Mouse (Mus musculus) retina, embryonic 14.5 days (tissue): ENCODE results near the gene Lhx3.

Source experiments
- DNase-seq: peaks from one replicate; pipeline ENCODE4 v3.0.0-alpha.2; 2015; ENCODE audit warnings: low spot score

Gene Lhx3

DNA sequence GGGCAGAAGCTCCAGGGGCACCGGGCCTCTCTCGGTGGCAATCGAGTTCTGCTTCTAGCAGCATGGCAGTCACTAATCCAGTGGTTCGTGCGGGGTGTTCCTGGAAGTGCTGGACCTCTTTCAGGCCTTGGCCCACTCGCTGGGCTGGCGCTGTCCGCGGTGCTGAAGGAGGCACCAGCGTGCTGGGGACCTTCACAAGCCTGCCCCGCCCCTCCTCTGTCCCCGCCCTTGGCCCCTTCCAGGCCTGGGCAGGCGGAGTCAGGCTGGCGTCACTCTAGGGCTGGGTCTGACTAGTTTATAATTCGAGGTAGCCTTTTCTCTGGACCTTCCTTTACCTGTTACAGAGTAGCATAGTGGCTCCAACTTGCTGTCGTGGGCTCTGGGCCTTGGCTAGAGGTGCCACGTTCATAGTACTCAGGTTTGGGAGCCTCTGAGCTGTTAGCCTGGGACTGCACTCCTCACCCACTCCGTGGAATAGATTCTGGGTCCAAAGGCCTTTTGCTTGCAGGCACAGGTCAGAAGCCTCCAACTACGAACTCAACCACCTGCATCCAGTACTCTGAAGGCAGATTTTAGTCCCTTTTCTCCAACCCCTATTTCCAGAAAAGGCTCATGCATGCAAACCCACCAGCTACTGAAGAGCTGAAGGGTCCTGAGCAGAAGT, at the start of gene Lhx3:
TSS of gene Lhx3 (minus strand) at position 164 of the 664 bp plus-strand sequence.
- peak; percentile 86 for DNase-seq

DNA sequence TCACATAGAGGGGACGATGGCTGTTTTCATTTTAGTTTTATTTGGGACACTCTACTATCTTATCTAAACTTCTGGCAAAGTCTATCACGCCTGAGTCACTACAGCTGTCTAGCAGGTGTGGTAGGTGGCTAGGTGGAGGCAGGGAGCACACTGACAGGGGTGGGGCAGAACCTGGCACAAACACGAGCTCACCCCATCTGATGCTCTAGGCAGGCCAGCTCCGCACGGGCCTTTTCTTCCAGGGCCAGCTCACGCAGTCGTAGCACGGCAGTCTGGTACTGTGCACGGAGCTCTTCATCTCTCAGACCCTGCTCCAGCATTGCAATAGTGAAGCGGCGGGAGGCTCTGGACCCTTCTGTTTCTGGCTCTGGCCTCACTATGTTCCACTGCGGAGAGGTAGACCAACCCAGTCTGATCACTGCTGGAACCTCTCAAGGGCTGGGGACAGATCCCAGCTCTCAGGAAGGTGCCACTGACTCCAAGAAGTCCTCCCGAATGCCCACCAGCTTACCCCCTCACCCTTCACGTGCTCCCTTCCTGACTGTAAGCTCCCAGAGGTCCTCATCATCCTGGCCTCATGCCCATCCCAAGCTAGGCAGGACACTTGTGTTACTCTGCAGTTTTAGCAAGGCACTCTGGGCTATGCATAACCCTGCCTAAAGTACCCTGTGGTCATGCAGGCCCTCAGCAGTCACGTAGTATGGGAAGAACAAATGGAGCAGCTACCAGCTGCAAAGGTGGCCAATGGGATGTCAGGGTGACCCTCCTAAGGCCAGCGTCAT, 49.4 kb upstream of the Lhx3 start:
- no peak for DNase-seq

DNA sequence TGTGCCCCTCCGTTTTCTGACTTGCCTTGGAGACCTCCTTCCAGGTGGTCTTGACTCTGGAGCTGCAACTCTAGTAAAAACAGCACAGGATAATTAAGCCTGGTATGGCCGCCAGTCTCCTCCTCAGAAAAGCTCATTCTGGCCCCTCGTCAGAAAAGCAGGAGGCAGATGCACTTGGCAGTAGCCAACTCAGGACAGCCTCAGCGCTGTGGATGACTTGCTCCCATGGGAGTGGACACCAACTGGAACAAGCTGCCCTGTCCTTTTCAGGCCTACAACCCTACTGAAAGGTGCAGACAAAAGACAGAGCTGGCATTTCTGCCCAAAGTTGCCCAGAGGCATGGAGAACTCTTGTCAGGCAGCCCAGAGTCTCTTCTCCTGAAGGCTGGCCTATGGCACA, 46.7 kb upstream of the Lhx3 start:
- DNase-seq, result no peak

DNA sequence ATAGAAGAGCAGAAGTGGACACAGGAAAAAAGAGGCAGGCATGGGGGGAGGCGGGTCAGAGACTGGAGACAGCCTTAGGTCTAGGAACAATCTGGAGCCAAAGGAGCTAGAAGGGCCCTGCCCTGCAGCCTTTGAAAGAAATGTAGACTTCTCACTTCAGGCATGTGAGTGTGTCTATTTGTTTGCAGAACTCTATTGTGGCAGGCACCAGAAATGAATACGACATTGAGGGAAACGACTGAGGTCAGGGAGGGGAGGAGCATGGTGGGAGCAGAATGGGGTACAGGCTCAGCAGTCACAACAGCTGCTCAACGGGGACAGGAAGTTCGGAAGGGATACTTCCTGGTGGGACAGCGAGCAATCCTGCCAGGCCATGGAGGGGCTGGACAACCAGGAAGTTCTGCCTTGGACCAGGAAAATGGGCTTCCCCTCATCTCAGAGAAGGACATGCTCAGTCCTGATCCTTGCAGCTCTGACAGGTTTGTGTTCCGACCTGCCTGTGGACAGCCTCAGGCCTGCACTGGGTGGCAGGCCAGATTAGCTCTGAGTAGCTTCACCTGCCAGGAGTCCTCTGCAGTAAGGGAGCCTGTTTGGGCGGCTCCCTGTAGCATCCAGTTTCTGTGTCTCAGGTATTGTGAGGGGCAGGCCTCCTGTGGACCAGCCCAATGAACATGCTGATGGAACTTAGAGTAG, 44.6 kb upstream of the Lhx3 start:
- no peak for DNase-seq

DNA sequence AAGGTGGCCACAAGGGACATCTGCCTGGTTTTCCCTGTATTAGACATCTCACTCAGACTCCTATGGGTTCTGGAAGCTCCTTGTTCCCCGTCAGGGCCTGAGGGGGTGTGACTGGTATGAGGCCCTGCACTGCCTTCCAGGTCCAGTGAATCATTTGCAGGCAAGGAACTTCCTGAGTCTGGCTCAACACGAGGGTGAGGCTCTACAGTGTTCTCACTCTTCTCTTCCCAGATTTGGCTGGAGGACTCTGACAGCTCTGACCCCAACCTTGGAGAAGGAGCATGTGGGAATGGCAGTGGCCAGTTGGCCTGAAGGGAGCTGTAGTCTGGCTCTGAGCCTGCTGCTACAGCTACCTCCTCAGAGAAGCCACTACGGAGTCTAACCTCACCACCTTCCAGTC, 39.4 kb upstream of the Lhx3 start:
- no peak for DNase-seq

DNA sequence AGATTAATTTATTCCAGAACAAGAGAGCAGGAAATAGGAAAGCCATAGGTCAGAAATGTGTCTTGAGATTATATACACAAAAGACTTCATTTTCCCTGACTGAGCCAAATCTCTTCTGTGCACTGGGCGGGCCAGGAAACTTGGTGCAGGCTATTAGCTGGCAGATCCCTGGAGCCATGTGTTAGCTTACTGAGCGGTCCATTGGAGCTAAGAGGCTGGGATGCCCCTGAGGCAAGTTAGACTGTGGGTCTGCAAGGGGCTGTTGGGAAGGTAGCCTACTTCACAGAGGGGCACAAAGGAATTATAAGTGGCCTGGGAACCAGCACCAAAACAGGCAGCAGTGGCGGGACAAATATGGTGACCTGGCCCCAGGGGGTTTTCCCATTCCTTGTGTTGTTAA, 32.8 kb upstream of the Lhx3 start:
- no peak for DNase-seq

DNA sequence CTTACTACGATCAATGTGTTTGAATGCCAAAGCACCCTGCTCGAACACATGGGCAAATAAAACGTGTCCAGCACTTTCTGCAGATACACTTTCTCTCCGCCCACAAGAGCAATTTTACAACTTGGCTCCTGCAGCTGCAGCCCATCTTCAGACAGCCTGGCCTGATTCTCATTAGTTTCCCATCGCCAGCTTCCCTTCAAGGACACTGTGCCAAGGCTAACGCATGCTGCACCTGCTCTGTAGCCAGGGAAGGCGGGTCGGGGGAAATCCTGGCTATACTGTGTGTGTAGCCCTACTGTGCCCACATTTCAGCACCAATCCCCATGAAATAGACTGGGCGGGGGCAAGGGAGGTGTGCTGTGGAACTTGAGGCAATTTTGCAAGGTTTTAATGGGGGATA, 32.2 kb upstream of the Lhx3 start:
- DNase-seq, result no peak

DNA sequence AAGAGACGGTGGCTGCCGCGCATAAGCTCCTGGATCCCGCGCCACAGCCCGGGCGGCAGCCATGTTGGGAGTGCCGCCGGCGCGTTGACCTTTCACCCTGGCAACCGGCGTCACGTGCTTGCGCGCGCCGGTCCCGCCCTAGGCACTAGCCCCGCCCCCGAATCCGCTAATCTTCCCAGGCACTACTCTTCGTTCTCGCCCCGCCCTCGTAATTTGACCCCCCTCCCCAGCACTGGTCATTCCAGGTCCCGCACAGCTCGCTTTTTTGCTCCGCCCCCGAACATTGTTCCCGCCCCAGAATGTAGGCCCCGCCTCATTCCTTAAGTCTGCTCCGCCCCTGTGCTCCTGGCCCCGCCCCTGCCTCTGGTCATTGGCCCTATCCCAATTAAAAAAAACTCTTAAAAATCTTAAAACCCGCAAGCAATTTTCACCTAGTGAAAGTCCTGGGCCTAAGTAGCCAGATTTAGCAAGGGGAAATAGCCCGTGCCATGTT, 29.2 kb upstream of the Lhx3 start, which contains the start of gene Qsox2:
TSS of gene Qsox2 (minus strand) at position 236 of the 493 bp plus-strand sequence.
- peak; percentile 98 for DNase-seq

DNA sequence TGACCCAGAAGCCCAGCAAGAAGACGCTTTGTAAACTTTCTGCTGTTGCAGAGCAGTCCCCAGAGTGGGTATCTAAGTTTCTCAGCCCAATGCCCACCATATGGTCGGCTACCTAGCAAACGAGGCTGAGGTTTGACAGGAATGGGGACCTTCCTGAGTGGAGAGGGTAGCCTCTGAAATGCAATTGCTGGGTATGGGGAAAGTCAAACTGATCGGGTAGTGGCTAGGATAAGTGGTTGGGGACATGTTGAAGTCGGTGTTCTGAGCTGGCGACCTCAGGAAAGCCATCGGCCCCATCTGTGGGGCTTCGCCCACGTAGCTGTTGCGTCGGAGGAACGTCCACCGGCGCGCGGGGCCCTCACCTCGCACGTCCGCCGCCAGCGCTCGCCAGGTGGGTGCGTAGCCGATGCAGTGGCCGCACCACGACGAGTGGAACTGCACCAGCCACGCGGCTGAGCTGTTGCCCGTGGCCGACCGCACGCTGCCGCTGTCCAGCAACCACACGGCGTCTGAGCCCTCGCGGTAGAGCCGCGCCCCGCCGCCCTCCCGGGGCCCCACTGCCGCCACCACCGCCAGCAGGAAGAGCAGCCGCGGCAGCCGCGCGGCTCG, 28.7 kb upstream of the Lhx3 start:
- DNase-seq, result peak; percentile 8

DNA sequence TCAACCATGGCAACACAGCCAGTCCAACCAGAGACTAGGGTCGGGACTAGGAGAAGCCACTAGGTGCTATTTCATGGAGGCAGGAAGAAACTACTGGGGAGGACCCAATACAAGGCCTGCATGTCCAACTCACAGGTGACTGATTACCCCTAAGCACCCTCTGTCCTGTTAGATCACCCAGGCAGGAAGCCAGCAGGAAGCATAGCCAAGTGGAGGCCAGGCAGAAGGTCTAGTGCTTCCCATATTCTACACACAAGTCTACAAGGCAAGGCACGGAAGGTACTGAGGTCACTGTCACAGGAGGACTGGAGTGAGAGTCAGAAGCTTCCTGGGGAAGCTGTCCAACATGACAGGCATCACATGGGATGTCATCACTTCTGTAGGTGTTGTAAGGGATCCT, 26.7 kb upstream of the Lhx3 start:
- DNase-seq, result no peak

DNA sequence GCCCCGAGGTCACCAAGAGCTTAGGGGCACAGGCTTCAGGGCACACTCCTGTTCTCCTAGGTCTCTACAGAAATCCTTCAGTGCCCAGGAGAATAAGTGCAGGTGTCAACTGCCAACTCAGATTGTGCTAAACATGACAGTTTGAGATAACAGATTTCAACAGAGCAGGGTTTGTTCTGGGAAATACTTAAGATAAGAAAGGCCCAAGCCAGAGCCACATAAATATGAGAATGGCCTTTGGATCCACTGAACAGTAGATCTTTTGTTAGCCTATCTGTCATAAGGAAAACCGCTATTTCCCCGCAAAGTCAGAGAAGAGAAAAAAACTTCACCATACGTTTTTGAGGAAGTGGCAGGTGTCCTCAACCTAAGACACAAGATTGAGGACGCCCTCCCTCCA, 26.2 kb upstream of the Lhx3 start:
- no peak for DNase-seq

DNA sequence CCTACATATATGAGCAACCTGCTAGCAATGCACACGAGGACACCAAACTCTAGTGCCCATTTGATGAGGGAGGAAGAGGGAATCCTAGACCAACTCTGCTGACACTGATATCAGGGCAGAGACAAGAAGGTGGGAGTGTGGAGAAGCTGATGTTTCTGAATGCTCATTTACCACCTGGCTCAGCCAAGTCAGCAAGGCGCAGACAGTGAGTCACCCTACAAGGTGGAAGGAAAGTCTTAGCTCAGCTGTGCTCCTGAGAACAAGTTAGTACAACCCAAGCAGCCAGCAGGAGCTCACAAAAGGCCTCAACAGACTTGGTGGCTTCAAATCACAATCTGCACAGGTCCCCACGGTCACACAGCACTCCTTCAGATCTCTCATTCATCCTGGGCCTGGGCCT, 23.3 kb upstream of the Lhx3 start:
- no peak for DNase-seq

DNA sequence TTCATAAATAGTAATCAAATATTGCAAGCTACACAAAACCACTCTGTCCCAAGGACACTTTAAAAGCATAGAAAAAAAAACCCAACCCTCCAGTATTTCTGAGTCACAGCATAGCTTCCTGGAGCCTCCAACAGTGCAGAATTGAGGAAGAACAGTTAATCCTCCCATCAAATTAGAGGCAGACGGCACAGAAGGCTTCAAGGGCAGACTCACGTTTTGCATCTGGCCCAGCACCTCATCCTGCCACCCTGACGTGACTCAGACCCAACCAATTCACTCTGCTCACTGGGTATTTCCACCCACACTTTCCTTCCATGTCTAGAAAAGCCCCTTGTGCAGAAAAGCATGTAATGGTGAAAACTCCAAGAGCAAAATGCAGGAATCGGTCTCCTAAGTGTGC, 22.2 kb upstream of the Lhx3 start:
- no peak for DNase-seq

DNA sequence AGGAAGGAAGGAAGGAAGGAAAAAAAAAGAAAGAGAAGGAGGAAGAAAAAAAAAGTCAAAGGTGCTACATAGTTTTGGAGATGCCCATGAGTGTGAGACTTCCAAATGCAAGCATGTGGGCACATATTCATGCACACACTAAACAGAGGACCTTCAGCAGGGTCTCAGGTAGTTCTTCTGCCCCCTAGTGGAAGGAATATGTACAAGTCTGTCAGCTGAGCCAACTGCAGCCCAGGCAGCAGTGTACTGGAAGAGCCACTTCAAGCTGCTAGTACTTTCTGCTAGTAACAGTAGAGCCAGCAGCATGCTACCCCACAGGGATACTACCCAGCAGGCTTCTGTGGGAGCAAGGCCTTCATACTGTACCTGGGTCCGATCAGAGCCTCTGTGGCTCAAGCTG, 19.7 kb upstream of the Lhx3 start:
- DNase-seq, result peak; percentile 91

DNA sequence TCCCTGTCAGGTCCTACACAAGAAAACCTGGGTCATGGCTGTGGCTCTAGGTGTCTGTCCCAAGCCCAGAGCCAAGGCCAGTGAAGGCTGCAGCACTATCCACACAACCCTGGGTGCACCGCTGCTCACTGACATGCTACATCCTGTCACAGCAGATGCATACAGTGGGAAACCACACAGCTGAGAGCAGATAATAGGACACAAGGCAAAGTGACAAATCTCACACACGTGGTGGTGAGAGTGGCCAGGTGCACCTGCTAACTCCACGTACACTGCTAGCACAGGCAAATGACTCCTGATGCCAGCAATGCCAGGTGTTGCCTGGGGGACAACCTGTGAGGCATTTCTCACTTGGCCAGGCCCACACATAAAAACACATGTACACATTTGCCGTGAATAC, 17.2 kb upstream of the Lhx3 start:
- no peak for DNase-seq

DNA sequence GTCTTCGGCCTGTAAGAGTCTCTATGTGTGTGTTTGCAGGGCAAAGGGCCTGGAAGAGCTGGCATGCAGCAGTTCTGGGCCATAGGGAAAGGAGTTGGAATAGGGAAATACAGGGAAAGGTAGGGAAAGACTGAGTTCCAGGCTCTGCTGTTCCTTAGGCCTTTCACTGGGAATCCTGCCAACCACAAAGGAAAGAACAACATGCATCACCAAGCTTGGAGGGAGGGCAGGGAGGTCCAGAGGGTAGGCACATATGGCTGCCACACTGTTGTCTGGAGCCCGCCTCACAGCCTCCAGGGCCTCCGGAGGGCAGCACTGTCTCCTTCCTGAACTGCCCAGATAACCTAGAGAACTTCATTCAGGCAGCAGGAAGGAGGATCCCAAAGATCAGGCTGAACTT, 15.9 kb upstream of the Lhx3 start:
- no peak for DNase-seq

DNA sequence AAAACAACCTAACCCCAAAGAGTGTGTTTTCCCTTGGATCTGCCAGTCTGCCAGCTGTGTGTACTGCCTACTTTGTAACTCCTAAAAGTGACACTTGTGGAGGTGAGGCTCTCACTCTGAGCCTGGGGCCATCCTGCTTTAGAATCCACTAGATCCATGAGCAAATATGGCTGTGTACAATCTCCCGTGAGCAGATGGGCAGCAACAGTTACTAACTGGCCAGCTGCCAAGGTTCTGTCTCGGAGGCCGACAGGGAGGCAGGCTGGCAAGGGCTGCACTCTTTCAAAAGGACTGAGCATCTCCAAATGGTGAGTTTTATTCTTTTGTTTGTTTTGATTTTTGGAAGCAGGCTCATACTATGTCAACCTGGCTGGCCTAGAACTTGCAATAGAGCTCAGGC, 6.4 kb upstream of the Lhx3 start:
- no peak for DNase-seq

DNA sequence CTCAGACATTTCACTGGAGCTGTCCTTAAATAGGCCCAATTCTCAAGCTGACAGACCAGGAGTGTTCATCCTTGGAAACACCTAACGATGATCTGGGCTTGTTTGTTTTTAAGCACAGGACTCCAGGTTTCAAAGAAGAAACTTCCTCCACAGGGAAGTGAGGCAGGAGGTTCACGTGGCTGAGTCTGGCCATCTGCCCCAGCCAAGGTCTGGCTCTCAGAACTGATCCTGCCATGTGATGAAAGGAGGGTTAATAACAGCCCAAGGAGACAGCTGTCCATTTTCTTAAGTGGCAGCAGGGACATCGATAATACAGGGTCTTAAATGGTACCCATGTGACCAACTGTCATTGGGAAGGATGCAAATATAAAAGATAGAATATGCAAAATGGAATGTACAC, 1.5 kb upstream of the Lhx3 start:
- DNase-seq, result no peak

DNA sequence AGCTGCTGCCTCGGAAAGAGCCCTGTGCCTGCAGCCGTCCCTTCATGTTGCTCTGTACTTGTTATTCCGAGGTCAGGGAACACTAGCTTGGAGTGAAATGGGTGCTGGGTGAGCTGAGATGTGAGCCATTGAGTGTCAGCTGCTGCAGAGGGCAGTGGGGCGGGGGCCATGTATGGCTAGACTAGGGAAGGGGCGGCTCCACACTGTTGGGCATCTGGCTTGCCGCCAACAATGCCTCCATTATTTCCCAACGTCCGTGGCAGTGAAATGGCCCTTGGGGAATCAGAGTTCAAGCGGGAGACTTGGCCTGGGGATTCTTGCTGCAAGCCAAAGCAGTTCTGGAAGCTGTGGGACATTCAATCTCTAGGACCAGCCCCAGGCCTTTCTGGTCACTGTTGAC, 530 bp downstream of the Lhx3 start:
- DNase-seq, result peak; percentile 51

DNA sequence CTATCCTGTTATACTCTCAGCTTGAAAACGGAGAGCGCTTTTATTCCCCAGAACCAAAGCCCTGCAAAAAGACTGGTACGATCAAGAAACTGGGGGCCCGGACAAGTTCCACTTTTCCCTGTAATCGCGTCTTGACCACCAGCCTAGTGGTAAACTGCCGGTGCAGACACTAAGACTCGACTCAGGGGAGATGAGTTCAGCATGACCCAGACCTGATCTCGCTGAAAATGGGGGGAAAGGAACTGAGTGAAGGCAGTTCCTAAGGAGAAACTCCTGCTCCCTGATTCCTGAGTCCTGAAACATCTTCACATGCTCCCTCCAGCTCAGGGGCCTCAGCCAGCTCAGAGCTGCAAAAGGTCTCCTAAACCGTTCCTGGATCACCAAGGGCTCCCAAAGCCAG, 2.3 kb downstream of the Lhx3 start:
- no peak for DNase-seq

DNA sequence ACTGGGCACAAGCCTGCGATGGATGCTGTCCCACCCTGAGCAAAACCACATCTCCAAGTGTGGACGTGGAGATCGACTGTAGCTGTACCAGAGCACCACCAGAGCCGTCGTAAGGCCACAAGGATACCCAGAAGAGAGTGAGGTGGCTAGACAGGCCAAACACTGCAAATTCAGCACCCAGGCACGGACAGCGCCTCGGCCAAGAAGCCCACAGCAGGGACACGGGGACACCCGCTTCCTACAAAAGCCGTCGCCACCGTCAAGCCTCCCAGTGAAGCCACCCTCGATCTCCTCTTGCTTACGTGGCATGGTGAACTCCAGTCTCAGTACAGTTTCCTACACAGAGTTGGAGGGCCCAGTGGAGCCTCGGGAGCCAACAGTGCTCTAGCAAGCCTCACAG, 3.0 kb downstream of the Lhx3 start:
- peak; percentile 60 for DNase-seq

DNA sequence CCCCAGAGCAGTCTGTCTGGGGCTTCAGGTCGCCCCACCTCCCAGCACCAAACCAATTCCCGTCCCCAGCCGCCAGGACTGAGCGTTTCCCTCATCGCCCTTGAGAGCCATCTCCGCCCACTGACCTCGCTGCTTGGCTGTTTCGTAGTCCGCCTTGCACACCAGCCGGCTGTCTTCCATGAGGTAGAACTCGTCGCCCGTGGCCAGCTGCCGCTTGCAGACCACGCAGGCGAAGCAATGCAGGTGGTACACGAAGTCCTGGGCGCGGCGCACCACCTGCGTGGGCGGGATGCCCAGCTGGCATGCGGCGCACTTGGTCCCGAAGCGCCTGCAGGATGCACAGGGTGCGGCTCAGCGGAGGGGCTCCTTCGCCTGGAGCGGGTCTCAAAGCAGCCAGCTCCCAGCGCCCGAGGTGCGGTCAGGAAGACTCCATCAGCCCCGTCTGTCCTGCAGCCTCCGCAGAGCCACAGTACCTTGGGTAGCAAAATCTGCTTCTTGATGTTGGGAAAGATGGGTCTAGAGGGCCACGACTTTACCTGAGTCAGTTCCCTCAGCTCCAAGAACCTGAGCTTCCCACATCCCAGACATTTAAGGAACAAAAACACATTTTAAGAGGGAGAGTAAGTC, 5.1 kb downstream of the Lhx3 start:
- no peak for DNase-seq
